Mouse (Mus musculus): ENCODE data around the gene Nsfl1c. TPM values are rescaled to one million over a fixed set of nuclear protein-coding genes. Genes with fewer than 3 reads are reported as not detected.

Nsfl1c gene
- polyA plus RNA-seq, 1 experiment from 2014 or later, result 258 TPM

Other genes with a start within 250 kb of the Nsfl1c start
- not detected in 2 replicates for gene 4921509C19Rik, start 18.0 kb upstream of the Nsfl1c start, polyA plus RNA-seq (2016; fragmentation: Nextera tagmentation; extraction: Ambion mirVana)
- 534 and 556 TPM in 2 replicates for gene Fkbp1a, start 48.3 kb downstream of the Nsfl1c start, polyA plus RNA-seq (2016; fragmentation: Nextera tagmentation; extraction: Ambion mirVana)
- 0.22 and 0.50 TPM in 2 replicates for gene Sdcbp2, start 78.4 kb downstream of the Nsfl1c start, polyA plus RNA-seq (2016; fragmentation: Nextera tagmentation; extraction: Ambion mirVana)
- gene Snph, start 138.4 kb downstream of the Nsfl1c start, polyA plus RNA-seq (2016; fragmentation: Nextera tagmentation; extraction: Ambion mirVana), result 7.9 and 8.1 TPM in 2 replicates
- gene Rad21l, start 174.4 kb downstream of the Nsfl1c start, polyA plus RNA-seq (2016; fragmentation: Nextera tagmentation; extraction: Ambion mirVana), result not detected in 2 replicates
- 9.7 and 10.3 TPM in 2 replicates for gene Tmem74b, start 207.8 kb downstream of the Nsfl1c start, polyA plus RNA-seq (2016; fragmentation: Nextera tagmentation; extraction: Ambion mirVana)

Measured in hindbrain, embryonic 12.5 days (tissue).